Mouse (Mus musculus): Measurements from ENCODE around the gene Gm21865. TPM values are rescaled to one million over a fixed set of nuclear protein-coding genes. Genes with fewer than 3 reads are reported as not detected.
"Not testable (repeated sequence)": the region's sequence is repeated elsewhere in the genome, so short reads cannot be mapped to it uniquely, and the experiment has no call there.

The Gm21865 gene
- not detected in 2 replicates for polyA plus RNA-seq (2015; fragmentation: Nextera tagmentation; extraction: Ambion mirVana)

DNA sequence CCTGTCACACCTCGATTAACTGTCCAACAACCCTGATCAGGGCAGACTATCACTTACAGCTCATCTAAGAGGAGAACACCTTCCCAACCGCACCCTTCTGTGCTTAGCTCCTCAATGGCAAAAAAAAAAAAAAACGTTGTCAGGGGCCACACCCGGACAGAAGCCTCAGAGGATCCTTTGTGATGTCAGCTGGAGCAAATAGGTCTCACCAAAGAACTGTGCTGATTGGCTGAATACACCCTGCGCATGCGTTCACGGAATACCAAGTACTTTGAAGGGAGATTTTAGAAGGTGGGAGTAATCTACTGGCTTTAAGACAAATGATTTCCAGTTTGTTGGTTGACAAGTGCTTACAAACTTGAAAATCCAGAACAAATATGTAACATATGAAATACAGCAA is at the start of gene Gm21865:
Gene Gm21865 (minus strand): TSS at position 101 of the 400 bp plus-strand sequence.
- not testable (repeated sequence) for H3K9ac ChIP-seq (ENCODE audit: low read depth, low read length); H3K36me3 ChIP-seq (ENCODE audit: control insufficient read depth, insufficient read depth); H3K4me1 ChIP-seq (replicated peaks; ENCODE audit: control insufficient read depth, insufficient read depth, low read length); ATAC-seq; H3K4me2 ChIP-seq (replicated peaks; ENCODE audit: low read depth); H3K27ac ChIP-seq (ENCODE audit: low read depth, low read length); H3K27me3 ChIP-seq (replicated peaks; ENCODE audit: control insufficient read depth, insufficient read depth, low read length); H3K9me3 ChIP-seq (ENCODE audit: control insufficient read depth); H3K4me3 ChIP-seq (ENCODE audit: low read depth, low read length)
- no CpG with 5 or more reads among the region's 7 CpGs for WGBS

Other genes with a start within 250 kb of the Gm21865 start
- gene Gm21882, start 64.6 kb upstream of the Gm21865 start, polyA plus RNA-seq (2015; fragmentation: Nextera tagmentation; extraction: Ambion mirVana), result not detected in 2 replicates